Comparison of ENCODE assay signal across 8 mouse cellular contexts in genomic region chr2:28751186-28751585, GRCm38 (mm10). TPM values are rescaled to one million over a fixed set of nuclear protein-coding genes. Genes with fewer than 3 reads are reported as not detected.
DNase-seq lines count a peak whose midpoint lies in the region; ATAC-seq and TF ChIP-seq lines count a peak whose summit lies in the region.

No protein-coding gene starts in this region.

- H3K9me3 ChIP-seq in embryonic facial prominence, embryonic 13.5 days, result no peaks in the 10 kb centered on the region
- no peaks in the 10 kb centered on the region for H3K9me3 ChIP-seq in limb, embryonic 11.5 days (ENCODE audit: control insufficient read depth, low read length)
- no peaks in the 10 kb centered on the region for H3K9me3 ChIP-seq in neural tube, embryonic 15.5 days (replicated peaks)

- TF ChIP-seq CTCF in lung, adult 2 months (IDR thresholded peaks at IDR 0.05; ENCODE audit: insufficient read depth, low read length), result no peak

- intact Hi-C loops in gastrocnemius, postnatal 14 days (cut with DNase I; ENCODE audit: low total_unique reads), result loop anchor here (5.0 kb wide), 1 partner anchor 301 kb away; no protein-coding TSS in a partner anchor

- H3K9ac ChIP-seq in embryonic facial prominence, embryonic 13.5 days, result peak overlapping the region; percentile 66
- H3K9ac ChIP-seq in limb, embryonic 11.5 days (ENCODE audit: low read length), result peak overlapping the region; percentile 55
- peak overlapping the region; percentile 34; the same call in 1 of the 2 replicates for H3K9ac ChIP-seq in neural tube, embryonic 15.5 days (replicated peaks)

- WGBS in embryonic facial prominence, embryonic 13.5 days, result under 1% methylated on average over 17 of the region's 17 CpGs
- under 1% methylated on average over 17 of the region's 17 CpGs for WGBS in limb, embryonic 11.5 days
- WGBS in neural tube, embryonic 15.5 days, result 2% methylated on average over 17 of the region's 17 CpGs
- 3% methylated on average over 17 of the region's 17 CpGs for WGBS in lung, adult 2 months

- no peak overlapping the region for H3K27ac ChIP-seq in embryonic facial prominence, embryonic 13.5 days
- H3K27ac ChIP-seq in limb, embryonic 11.5 days (replicated peaks; ENCODE audit: low read depth, low read length), result no peak overlapping the region
- H3K27ac ChIP-seq in neural tube, embryonic 15.5 days (replicated peaks), result no peak overlapping the region

- peak overlapping the region; percentile 67 for H3K4me2 ChIP-seq in embryonic facial prominence, embryonic 13.5 days
- H3K4me2 ChIP-seq in limb, embryonic 11.5 days (ENCODE audit: low read depth, severe bottlenecking), result peak overlapping the region; percentile 65
- peak overlapping the region; percentile 69 for H3K4me2 ChIP-seq in neural tube, embryonic 15.5 days

- H3K27me3 ChIP-seq in embryonic facial prominence, embryonic 13.5 days, result peaks cover 57% of the 10 kb centered on the region
- H3K27me3 ChIP-seq in limb, embryonic 11.5 days (ENCODE audit: control insufficient read depth, insufficient read depth, low read length), result peaks cover 30% of the 10 kb centered on the region
- H3K27me3 ChIP-seq in neural tube, embryonic 15.5 days (replicated peaks), result peaks cover 62% of the 10 kb centered on the region

- ATAC-seq in embryonic facial prominence, embryonic 13.5 days (ENCODE audit: insufficient number of reproducible peaks, insufficient read depth, low FRiP score, low TSS enrichment, low read depth), result no peak
- ATAC-seq in limb, embryonic 11.5 days (ENCODE audit: insufficient number of reproducible peaks, low FRiP score, low TSS enrichment, low read depth), result no peak
- no peak for ATAC-seq in neural tube, embryonic 15.5 days (ENCODE audit: low FRiP score)

- peak; percentile 33 to 43 for DNase-seq in kidney, postnatal 4 days
- no peak for DNase-seq in kidney, adult 18-20 months
- peak; percentile 69 for DNase-seq in limb, embryonic 11.5 days (ENCODE audit: low spot score)
- DNase-seq in gastrocnemius, postnatal 14 days, result no peak
- no peak for DNase-seq in lung, adult 2 months
- DNase-seq in urinary bladder, adult 2 months (ENCODE audit: low spot score), result no peak

- H3K4me1 ChIP-seq in embryonic facial prominence, embryonic 13.5 days, result peaks cover 47% of the 10 kb centered on the region
- peaks cover 7% of the 10 kb centered on the region; the same call in 1 of the 2 replicates for H3K4me1 ChIP-seq in limb, embryonic 11.5 days (ENCODE audit: control insufficient read depth, insufficient read depth, low read length)
- peaks cover 36% of the 10 kb centered on the region for H3K4me1 ChIP-seq in neural tube, embryonic 15.5 days
- H3K4me1 ChIP-seq in lung, adult 2 months (ENCODE audit: control insufficient read depth, insufficient read depth, low read length), result no peaks in the 10 kb centered on the region

- no peak for TF ChIP-seq POLR2A in lung, adult 2 months (IDR thresholded peaks at IDR 0.05; ENCODE audit: borderline replicate concordance, extremely low read depth, low read depth, low read length)

- peak overlapping the region; percentile 42 for H3K4me3 ChIP-seq in embryonic facial prominence, embryonic 13.5 days
- peak overlapping the region; percentile 25 for H3K4me3 ChIP-seq in limb, embryonic 11.5 days (ENCODE audit: low read depth, low read length)
- peak overlapping the region; percentile 38 for H3K4me3 ChIP-seq in neural tube, embryonic 15.5 days (replicated peaks)
- H3K4me3 ChIP-seq in lung, adult 2 months (replicated peaks; ENCODE audit: extremely low read depth, low read depth, low read length), result no peak overlapping the region

- no peaks in the 10 kb centered on the region for H3K36me3 ChIP-seq in embryonic facial prominence, embryonic 13.5 days
- H3K36me3 ChIP-seq in limb, embryonic 11.5 days (ENCODE audit: control insufficient read depth, insufficient read depth, low read length), result no peaks in the 10 kb centered on the region
- no peaks in the 10 kb centered on the region for H3K36me3 ChIP-seq in neural tube, embryonic 15.5 days

RNA-seq across cellular contexts. Expression of gene Ak8, which starts 51.2 kb away (rescaled TPM):
- 0.77 and 0.90 TPM in 2 replicates for polyA plus RNA-seq in embryonic facial prominence, embryonic 13.5 days (2015; fragmentation: Nextera tagmentation; extraction: Ambion mirVana)
- polyA plus RNA-seq in limb, embryonic 11.5 days (2014; fragmentation: Nextera tagmentation; extraction: Ambion mirVana), result 0.52 and 0.91 TPM in 2 replicates
- 1.7 and 1.8 TPM in 2 replicates for polyA plus RNA-seq in neural tube, embryonic 15.5 days (2015; fragmentation: Nextera tagmentation; extraction: Ambion mirVana)
- not detected for total RNA-seq in gastrocnemius, postnatal 14 days (2021)
- 4.2 TPM in 2 replicates for polyA plus RNA-seq in lung, adult 2 months (2012; rRNA removed)
- polyA plus RNA-seq in urinary bladder, adult 2 months (2012; rRNA removed), result 0.77 and 0.92 TPM in 2 replicates

RNA-seq across cellular contexts. Expression of gene Spaca9, which starts 51.7 kb away (rescaled TPM):
- 0.89 and 1.1 TPM in 2 replicates for polyA plus RNA-seq in embryonic facial prominence, embryonic 13.5 days (2015; fragmentation: Nextera tagmentation; extraction: Ambion mirVana)
- polyA plus RNA-seq in limb, embryonic 11.5 days (2014; fragmentation: Nextera tagmentation; extraction: Ambion mirVana), result 1.7 and 2.0 TPM in 2 replicates
- polyA plus RNA-seq in neural tube, embryonic 15.5 days (2015; fragmentation: Nextera tagmentation; extraction: Ambion mirVana), result 1.5 TPM in 2 replicates
- total RNA-seq in gastrocnemius, postnatal 14 days (2021), result not detected
- polyA plus RNA-seq in lung, adult 2 months (2012; rRNA removed), result 21.4 and 29.6 TPM in 2 replicates
- 1.4 and 1.8 TPM in 2 replicates for polyA plus RNA-seq in urinary bladder, adult 2 months (2012; rRNA removed)

Comparison
In these comparisons a context has a peak if more than half of its experiments do, and no peak if none do; other contexts are left out.
1. DNase-seq: peak in kidney, postnatal 4 days (2 of 2) and limb, embryonic 11.5 days (single experiment); none in kidney, adult 18-20 months (single experiment), gastrocnemius, postnatal 14 days (single experiment), lung, adult 2 months (single experiment) and urinary bladder, adult 2 months (single experiment).
2. Peak in every context shown above with its lines, with median percentiles within 50 percentile points of each other: H3K4me2 ChIP-seq and H3K9ac ChIP-seq.